Mouse (Mus musculus): ENCODE measurements around the gene Gm17304. TPM values are rescaled to one million over a fixed set of nuclear protein-coding genes. Genes with fewer than 3 reads are reported as not detected.

Gene Gm17304
- polyA plus RNA-seq, 1 experiment from 2014 or later = not detected

- H3K9me3 ChIP-seq (replicated peaks) = no peaks in the 10 kb centered on the region
- no peak overlapping the region for H3K4me3 ChIP-seq (replicated peaks)
- H3K4me1 ChIP-seq (replicated peaks) = no peaks in the 10 kb centered on the region
- H3K36me3 ChIP-seq (replicated peaks) = peaks cover 61% of the 10 kb centered on the region
- no peaks in the 10 kb centered on the region for H3K27me3 ChIP-seq
- ATAC-seq (ENCODE audit: insufficient read depth) = no peak
- no peak overlapping the region for H3K9ac ChIP-seq
- no peak overlapping the region for H3K4me2 ChIP-seq
- H3K27ac ChIP-seq (replicated peaks) = no peak overlapping the region
- 84% methylated on average over 5 of the region's 5 CpGs for WGBS (ENCODE audit: insufficient replicate concordance)
Measured at GRCm38 (mm10) chr5:106622193-106622592, 13.3 kb downstream of the Gm17304 start.

GRCm38 (mm10) chr5:106623337-106623736 is 14.4 kb downstream of the Gm17304 start:
- Histone ChIP-seq H3K27me3 (no peaks in the 10 kb centered on the region), H3K4me1 (replicated peaks) (no peaks in the 10 kb centered on the region), H3K27ac (replicated peaks) (no peak overlapping the region), H3K36me3 (replicated peaks) (peaks cover 56% of the 10 kb centered on the region), H3K4me3 (replicated peaks) (no peak overlapping the region), H3K4me2 (no peak overlapping the region), H3K9me3 (replicated peaks) (no peaks in the 10 kb centered on the region), H3K9ac (no peak overlapping the region)
- 85% methylated on average over 4 of the region's 4 CpGs for WGBS (ENCODE audit: insufficient replicate concordance)
- no peak for ATAC-seq (ENCODE audit: insufficient read depth)

GRCm38 (mm10) chr5:106628369-106629149 is 19.7 kb downstream of the Gm17304 start:
- Histone ChIP-seq H3K36me3 (replicated peaks) (peaks cover 30% of the 10 kb centered on the region), H3K9ac (no peak overlapping the region), H3K27ac (replicated peaks) (no peak overlapping the region), H3K4me2 (no peak overlapping the region), H3K4me3 (replicated peaks) (no peak overlapping the region), H3K9me3 (replicated peaks) (no peaks in the 10 kb centered on the region), H3K27me3 (no peaks in the 10 kb centered on the region), H3K4me1 (replicated peaks) (no peaks in the 10 kb centered on the region)
- ATAC-seq (ENCODE audit: insufficient read depth) = no peak
- 76% methylated on average over 8 of the region's 8 CpGs for WGBS (ENCODE audit: insufficient replicate concordance)

- no peaks in the 10 kb centered on the region for H3K9me3 ChIP-seq (replicated peaks)
- peaks cover 45% of the 10 kb centered on the region for H3K36me3 ChIP-seq (replicated peaks)
- H3K9ac ChIP-seq = no peak overlapping the region
- H3K4me2 ChIP-seq = no peak overlapping the region
- no peak overlapping the region for H3K4me3 ChIP-seq (replicated peaks)
- no peaks in the 10 kb centered on the region for H3K27me3 ChIP-seq
- no peak for ATAC-seq (ENCODE audit: insufficient read depth)
- H3K27ac ChIP-seq (replicated peaks) = no peak overlapping the region
- WGBS (ENCODE audit: insufficient replicate concordance) = 86% methylated on average over 13 of the region's 13 CpGs
- H3K4me1 ChIP-seq (replicated peaks) = no peaks in the 10 kb centered on the region
Measured at GRCm38 (mm10) chr5:106636423-106636946, 27.6 kb downstream of the Gm17304 start.

GRCm38 (mm10) chr5:106639627-106640026 is 30.7 kb downstream of the Gm17304 start:
- H3K36me3 ChIP-seq (replicated peaks) = peaks cover 36% of the 10 kb centered on the region
- no peak overlapping the region for H3K9ac ChIP-seq
- H3K9me3 ChIP-seq (replicated peaks) = no peaks in the 10 kb centered on the region
- no peak overlapping the region for H3K4me3 ChIP-seq (replicated peaks)
- no peak overlapping the region for H3K27ac ChIP-seq (replicated peaks)
- H3K27me3 ChIP-seq = no peaks in the 10 kb centered on the region
- ATAC-seq (ENCODE audit: insufficient read depth) = no peak
- 61% methylated on average over 2 of the region's 2 CpGs for WGBS (ENCODE audit: insufficient replicate concordance)
- H3K4me2 ChIP-seq = no peak overlapping the region
- H3K4me1 ChIP-seq (replicated peaks) = peaks cover 10% of the 10 kb centered on the region

GRCm38 (mm10) chr5:106640235-106640809 is 31.4 kb downstream of the Gm17304 start:
- WGBS (ENCODE audit: insufficient replicate concordance) = 75% methylated on average over 5 of the region's 5 CpGs

GRCm38 (mm10) chr5:106641876-106642275 is 33.0 kb downstream of the Gm17304 start:
- no peak overlapping the region for H3K9ac ChIP-seq
- no peak overlapping the region for H3K4me3 ChIP-seq (replicated peaks)
- peaks cover 15% of the 10 kb centered on the region for H3K36me3 ChIP-seq (replicated peaks)
- H3K27me3 ChIP-seq = no peaks in the 10 kb centered on the region
- peaks cover 10% of the 10 kb centered on the region for H3K4me1 ChIP-seq (replicated peaks)
- ATAC-seq (ENCODE audit: insufficient read depth) = no peak
- 81% methylated on average over 3 of the region's 3 CpGs for WGBS (ENCODE audit: insufficient replicate concordance)
- no peak overlapping the region for H3K4me2 ChIP-seq
- H3K27ac ChIP-seq (replicated peaks) = no peak overlapping the region
- H3K9me3 ChIP-seq (replicated peaks) = no peaks in the 10 kb centered on the region

More at GRCm38 (mm10) chr5:106640235-106640809, 31.4 kb downstream of the Gm17304 start:
- Histone ChIP-seq H3K9ac (no peak overlapping the region), H3K36me3 (replicated peaks) (peaks cover 30% of the 10 kb centered on the region), H3K9me3 (replicated peaks) (no peaks in the 10 kb centered on the region), H3K4me2 (no peak overlapping the region), H3K4me1 (replicated peaks) (peaks cover 10% of the 10 kb centered on the region), H3K27me3 (no peaks in the 10 kb centered on the region), H3K27ac (replicated peaks) (no peak overlapping the region), H3K4me3 (replicated peaks) (no peak overlapping the region)
- ATAC-seq (ENCODE audit: insufficient read depth) = no peak

GRCm38 (mm10) chr5:106643434-106643833 is 34.5 kb downstream of the Gm17304 start:
- no peak overlapping the region for H3K27ac ChIP-seq (replicated peaks)
- peaks cover 10% of the 10 kb centered on the region for H3K4me1 ChIP-seq (replicated peaks)
- ATAC-seq (ENCODE audit: insufficient read depth) = no peak
- H3K4me3 ChIP-seq (replicated peaks) = no peak overlapping the region
- H3K9ac ChIP-seq = no peak overlapping the region
- WGBS (ENCODE audit: insufficient replicate concordance) = 59% methylated on average over 4 of the region's 4 CpGs
- H3K36me3 ChIP-seq (replicated peaks) = no peaks in the 10 kb centered on the region
- H3K4me2 ChIP-seq = no peak overlapping the region
- H3K27me3 ChIP-seq = no peaks in the 10 kb centered on the region
- no peaks in the 10 kb centered on the region for H3K9me3 ChIP-seq (replicated peaks)

GRCm38 (mm10) chr5:106649441-106649840 is 40.5 kb downstream of the Gm17304 start:
- H3K27me3 ChIP-seq = no peaks in the 10 kb centered on the region
- no peaks in the 10 kb centered on the region for H3K9me3 ChIP-seq (replicated peaks)
- H3K4me1 ChIP-seq (replicated peaks) = peaks cover 18% of the 10 kb centered on the region
- H3K36me3 ChIP-seq (replicated peaks) = peaks cover 13% of the 10 kb centered on the region; the same call in 1 of the 2 replicates
- H3K27ac ChIP-seq (replicated peaks) = no peak overlapping the region
- H3K4me2 ChIP-seq = no peak overlapping the region
- no peak overlapping the region for H3K9ac ChIP-seq
- ATAC-seq (ENCODE audit: insufficient read depth) = no peak
- H3K4me3 ChIP-seq (replicated peaks) = no peak overlapping the region

- H3K9ac ChIP-seq = no peak overlapping the region
- H3K27me3 ChIP-seq = no peaks in the 10 kb centered on the region
- no peaks in the 10 kb centered on the region for H3K9me3 ChIP-seq (replicated peaks)
- H3K4me2 ChIP-seq = no peak overlapping the region
- H3K4me3 ChIP-seq (replicated peaks) = no peak overlapping the region
- no peak overlapping the region for H3K27ac ChIP-seq (replicated peaks)
- peaks cover 18% of the 10 kb centered on the region for H3K4me1 ChIP-seq (replicated peaks)
- H3K36me3 ChIP-seq (replicated peaks) = peaks cover 18% of the 10 kb centered on the region
- no peak for ATAC-seq (ENCODE audit: insufficient read depth)
Measured at GRCm38 (mm10) chr5:106649995-106650394, 41.1 kb downstream of the Gm17304 start.

- peak; percentile 72 for ATAC-seq (ENCODE audit: insufficient read depth)
- peaks cover 18% of the 10 kb centered on the region for H3K4me1 ChIP-seq (replicated peaks)
- no peak overlapping the region; the same call in 1 of the 2 replicates for H3K9ac ChIP-seq
- peaks cover 33% of the 10 kb centered on the region for H3K36me3 ChIP-seq (replicated peaks)
- H3K4me2 ChIP-seq = no peak overlapping the region
- H3K4me3 ChIP-seq (replicated peaks) = no peak overlapping the region
- no peaks in the 10 kb centered on the region for H3K9me3 ChIP-seq (replicated peaks)
- H3K27me3 ChIP-seq = no peaks in the 10 kb centered on the region
- no peak overlapping the region for H3K27ac ChIP-seq (replicated peaks)
- 72% methylated on average over 4 of the region's 4 CpGs for WGBS (ENCODE audit: insufficient replicate concordance)
Measured at GRCm38 (mm10) chr5:106652220-106652753, 43.4 kb downstream of the Gm17304 start.
